Mouse (Mus musculus): ENCODE data around the gene Chst1.
A peak's percentile ranks its signal among the peaks of the same experiment; 100 is the strongest.

Gene Chst1

DNA sequence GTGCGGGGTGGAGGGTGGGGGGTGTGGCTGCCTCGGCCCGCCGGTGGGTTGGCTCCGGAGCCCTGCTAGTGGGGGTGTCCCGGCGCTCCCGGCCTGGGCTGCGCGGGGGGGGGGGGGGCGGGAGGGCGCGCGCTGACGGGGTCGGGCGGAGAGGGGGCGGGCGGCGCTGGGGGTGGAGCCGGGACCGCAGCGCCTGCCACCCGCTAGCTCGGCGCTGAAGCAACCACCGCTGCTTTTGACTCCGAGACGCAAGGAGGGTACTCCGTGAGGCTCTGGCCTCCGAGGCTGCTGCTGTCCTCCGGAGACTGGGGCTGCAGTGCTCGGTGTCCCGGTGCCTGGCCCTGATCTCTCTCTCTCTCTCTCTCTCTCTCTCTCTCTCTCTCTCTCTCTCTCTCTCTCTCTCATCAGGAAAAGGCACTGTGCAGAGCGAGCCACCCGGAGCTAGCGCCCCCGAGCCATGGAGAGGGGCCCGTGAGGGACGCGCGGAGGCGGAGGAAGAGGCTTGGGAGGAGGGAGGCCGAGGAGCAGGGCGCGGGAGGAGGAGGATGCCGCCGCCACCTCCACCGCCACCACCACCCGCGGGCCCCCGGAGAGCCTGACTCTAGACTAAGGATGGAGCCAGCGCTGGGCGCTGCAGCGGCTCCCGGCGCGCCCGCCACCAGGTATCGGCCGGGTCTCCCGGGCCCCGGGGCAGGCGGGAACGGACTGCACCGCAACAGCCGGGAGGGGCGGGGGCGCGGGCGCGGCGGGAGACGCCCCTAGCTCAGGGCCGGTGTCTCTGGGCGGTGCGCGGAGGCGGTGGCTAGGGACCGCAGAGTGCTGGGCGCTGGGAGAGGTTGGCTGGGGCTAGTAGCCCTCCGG, at the start of gene Chst1:
Gene Chst1, plus strand, starts transcription at position 221 of the 861 bp plus-strand sequence.
- peak; percentile 29 for DNase-seq

DNA sequence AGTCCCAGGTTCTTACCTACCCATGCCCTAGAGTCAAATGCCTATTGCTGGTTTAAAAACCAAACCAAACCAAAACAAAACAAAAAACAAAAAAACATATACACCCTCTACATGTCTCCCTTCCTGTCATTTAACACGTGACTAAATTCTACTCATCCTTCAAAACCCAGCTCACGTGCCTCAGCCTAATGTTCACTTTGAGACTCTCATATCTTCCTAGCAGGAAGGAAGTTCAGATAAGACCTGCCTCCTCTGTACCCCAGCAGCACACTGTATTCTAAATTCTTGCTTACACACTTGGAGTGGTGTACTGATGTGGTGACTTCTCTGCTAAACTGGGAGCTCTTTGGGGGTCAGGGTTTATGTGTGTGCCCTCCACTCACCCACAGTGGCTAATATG, 49.5 kb upstream of the Chst1 start:
- DNase-seq = no peak

DNA sequence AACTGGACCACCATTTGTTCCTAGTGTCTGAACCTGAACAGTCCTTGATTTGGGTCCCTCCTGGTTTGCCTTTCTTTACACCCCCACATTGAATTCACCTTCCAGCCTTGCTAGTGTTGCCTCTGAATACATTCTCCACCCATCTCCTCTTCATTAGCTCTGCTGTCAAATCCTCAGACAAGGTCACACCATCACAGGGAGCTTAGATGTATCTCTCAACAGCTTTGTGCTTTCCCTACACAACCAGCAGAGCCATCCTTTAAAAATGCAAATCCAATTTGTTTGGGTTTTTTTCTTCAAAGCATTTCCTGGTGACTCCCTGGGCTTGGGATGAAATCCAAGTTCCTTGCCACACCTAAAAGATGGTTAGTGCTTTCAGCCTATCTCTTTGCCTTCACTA, 45.0 kb upstream of the Chst1 start:
- DNase-seq = no peak

DNA sequence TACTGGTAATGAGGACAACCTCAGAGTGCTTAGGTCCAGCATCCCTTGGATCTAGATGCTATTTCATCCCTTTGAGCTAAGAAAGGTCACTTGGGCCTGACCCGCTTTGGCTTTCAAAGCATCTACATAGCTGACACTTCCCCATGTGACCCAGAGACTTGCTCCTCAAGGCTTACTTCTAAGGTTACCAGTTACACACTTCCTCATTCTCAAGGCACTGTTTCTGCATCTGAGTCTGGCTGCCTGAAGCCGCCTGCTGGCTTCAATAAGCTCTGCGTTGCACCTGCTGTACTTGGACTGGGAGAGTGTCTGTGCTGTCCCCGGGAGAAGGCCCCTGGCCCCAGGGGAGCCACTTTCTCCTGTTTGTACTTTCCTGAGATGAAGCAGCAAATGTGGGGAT, 36.6 kb upstream of the Chst1 start:
- no peak for DNase-seq

GRCm38 (mm10) chr2:92570623-92571022, 28.9 kb upstream of the Chst1 start:
- no peak for DNase-seq

GRCm38 (mm10) chr2:92577824-92578223, 21.7 kb upstream of the Chst1 start:
- DNase-seq = no peak

- DNase-seq = no peak
Measured at GRCm38 (mm10) chr2:92581302-92581701, 18.2 kb upstream of the Chst1 start.

- peak; percentile 25 for DNase-seq
Measured at GRCm38 (mm10) chr2:92582596-92582995, 16.9 kb upstream of the Chst1 start.

DNA sequence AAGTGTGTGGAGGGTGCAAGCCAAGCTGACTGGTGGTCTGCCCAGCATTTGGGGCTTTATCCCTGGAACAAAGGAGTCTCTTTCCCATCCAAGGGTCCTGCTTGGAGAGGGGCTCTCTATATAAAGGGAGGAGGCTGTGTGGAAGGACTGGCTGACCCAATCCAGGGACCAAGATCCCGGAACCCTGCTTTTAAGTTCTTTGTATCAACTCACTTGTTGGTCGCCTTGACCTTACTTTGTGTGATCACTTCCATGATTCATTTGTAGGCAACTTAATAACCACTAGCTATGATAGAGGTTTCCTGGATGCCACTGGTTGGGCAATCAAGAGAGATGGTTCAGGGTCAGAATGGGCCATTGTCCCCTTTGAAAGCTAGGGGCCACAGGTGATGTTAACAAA, 11.7 kb upstream of the Chst1 start:
- no peak for DNase-seq

DNA sequence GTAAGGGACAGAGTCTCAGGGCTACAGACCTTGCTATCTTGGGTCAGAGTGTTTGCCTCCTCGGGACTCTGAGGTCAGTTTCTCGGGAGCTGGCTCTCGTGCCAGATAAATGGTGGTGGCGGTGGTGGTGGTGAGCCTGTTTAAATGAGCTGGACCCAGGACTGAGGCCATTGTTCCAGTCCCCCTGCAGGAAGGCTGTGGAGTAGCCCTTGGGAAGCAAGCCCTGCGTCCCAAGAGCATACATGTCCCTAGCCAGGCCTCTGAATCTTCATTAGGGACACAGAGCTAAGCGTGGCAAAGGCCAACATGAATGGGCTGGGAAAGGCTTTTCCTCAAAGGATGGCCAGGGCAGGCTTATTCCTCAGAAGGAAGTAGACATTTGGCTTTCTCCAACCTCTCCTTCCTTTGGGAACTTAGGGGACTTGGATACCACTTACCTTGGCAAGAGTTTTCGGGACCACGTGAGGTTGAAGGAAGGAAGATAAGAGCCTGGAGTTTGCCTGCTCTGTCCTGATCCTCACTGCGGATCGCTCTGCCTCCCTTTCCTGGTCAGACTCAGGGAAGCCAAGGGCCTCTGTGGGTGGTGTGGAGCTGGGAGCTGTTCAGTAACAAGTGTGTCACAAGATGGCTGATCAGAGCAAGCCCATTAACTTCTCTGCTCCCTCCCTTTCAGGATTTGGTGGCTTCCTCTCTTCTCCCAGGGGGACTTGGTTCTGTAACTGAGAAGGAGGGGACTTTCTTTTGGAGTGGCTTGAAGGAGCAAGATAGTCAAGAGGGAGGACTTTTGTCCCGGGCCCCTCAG, 4.4 kb upstream of the Chst1 start:
- DNase-seq = no peak

- DNase-seq = no peak
Measured at GRCm38 (mm10) chr2:92597291-92597690, 2.2 kb upstream of the Chst1 start.

DNA sequence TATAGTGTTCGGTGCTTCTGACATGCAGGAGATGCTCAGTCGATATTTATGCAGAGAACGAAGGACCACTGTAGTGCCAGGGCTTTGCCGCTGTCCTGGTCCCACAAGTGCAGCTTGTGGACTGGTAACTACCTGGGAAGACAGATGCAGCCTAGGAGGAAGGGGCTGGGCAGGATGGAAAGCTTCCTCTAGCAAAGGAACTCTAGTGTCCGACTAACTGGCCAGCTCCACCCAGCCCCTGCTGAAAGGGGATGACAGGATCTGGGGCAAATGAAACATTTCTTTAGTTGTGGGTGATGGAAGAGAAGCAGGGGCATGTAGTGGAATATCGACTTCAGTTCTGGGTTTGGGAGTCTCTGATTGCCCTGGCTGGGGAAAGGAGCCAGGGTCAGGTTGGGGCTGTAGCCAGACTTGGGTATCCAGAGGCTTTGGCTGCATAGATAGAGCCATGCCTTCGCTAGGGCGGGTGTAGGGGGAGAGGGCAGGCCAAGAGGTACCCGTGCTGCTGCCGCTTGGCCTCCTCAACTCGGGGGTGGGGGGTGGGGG, 493 bp upstream of the Chst1 start:
- DNase-seq = no peak

- DNase-seq = no peak
Measured at GRCm38 (mm10) chr2:92600348-92600670, 802 bp downstream of the Chst1 start.

DNA sequence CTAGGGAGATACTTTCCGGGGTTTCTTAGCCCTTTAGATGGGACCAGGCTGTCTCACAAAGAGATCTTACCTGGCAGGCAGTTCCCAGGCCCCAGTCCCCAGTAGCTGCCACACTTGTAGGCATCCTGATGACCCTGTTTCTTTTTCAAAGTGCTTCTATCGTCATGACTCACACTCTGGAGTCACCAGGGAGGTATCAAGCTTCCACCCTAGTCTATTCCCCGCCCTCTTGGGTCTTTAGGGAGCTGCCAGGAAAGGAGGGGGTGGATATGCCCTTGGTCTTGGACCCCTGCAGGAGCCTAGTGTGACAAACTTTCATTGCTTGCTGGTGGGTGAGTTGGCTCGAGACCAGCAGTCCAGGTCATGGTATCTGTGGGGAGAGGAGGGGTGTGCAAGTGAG, 1.7 kb downstream of the Chst1 start:
- no peak for DNase-seq

DNA sequence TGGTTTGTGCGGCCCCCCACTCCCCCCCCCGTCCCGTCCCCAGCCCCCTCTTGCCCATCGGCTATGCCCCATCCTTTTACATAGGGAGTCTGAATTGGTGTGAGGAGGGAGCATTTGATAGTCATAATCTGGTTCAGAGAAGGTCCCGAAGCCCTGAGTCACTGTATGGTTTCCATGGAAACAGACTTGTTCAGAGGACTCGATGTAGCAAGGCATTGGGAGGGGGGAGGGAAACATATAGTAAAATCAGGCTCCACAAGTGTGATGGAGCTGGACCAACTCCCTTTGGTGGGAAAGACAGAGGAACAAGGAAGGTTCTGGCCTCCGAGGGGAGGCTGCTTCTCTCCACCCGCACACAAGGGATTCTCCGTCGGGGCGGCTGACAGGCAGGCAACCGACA, 2.6 kb downstream of the Chst1 start:
- DNase-seq = no peak

GRCm38 (mm10) chr2:92603591-92603990, 4.1 kb downstream of the Chst1 start:
- DNase-seq = no peak

DNA sequence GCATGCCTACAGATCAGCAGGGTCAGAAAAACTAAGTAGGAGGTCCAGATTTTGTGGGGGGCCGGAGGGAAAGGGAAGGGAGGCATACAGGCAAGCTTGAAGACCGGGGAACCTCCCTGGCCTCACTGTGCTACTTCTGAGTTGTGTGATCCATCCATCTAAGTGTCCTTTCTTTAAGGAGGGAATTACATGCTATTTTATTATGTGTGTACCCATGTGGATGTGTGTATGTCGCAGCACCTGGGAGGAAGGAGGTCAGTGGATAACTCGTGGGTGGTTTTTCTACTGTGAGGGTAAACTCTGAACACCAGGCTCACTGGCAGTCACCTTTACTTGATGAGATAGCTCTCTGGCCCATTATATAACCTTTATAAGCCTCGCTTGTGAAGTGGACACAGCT, 5.1 kb downstream of the Chst1 start:
- DNase-seq = no peak

DNA sequence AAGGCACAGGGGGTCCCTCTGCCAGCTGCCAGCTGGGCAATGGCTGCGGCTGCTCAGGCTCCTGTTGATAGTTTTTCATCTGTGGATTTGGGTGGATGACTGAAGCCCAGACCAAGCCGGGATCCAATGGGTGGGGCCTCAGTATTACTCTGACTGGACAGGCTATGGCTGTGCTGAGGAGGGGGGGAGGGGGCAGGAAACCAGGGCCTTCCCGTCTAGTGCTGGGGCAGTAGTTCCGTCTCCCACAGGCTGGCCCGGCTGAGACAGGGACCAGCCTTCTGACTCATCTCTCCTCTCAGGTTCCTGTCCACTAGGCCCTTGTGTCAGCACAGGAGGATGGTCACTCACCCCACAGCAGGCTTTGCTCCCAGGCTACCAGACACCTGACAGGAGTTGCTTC, 6.5 kb downstream of the Chst1 start:
- peak; percentile 21 for DNase-seq

DNA sequence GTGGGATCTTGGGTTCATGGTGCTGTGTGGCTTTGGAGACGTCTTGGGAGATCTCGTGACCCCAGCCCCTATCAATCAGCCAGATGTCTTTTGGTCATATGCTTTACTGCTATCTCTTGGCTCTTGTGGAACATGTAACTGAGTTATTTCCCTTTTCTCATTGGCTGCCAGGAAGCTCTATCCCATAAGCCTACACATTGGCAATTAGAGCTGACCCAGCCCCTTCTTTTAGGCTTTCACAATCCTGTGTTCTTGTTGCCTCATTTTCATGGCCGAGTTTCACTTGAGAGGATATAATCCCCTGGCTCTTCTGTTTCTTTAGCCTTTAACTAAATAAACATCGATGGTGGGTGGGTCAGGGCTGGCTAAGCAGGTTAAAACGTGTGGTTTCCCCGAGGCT, 7.6 kb downstream of the Chst1 start:
- DNase-seq = no peak

DNA sequence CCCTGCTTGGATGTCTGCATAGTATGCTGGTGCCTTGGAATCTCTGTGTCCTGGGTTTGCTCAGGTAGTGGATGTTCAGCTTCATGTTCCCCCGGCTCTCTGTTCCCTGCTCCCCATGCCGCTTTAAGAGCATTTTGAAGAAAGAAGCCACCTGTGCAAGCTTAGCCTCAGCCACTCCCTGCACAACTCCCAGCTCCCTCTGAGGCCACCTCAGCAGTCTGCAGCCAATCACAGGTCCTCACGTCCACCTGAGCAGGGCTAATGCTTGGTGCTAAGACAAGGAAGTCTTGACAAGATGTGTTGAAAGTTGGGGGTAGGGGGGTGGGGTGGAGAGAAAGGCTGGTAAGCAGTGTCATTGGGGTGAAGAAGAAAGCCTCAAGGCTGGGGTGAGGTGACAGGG, 8.1 kb downstream of the Chst1 start:
- no peak for DNase-seq

DNA sequence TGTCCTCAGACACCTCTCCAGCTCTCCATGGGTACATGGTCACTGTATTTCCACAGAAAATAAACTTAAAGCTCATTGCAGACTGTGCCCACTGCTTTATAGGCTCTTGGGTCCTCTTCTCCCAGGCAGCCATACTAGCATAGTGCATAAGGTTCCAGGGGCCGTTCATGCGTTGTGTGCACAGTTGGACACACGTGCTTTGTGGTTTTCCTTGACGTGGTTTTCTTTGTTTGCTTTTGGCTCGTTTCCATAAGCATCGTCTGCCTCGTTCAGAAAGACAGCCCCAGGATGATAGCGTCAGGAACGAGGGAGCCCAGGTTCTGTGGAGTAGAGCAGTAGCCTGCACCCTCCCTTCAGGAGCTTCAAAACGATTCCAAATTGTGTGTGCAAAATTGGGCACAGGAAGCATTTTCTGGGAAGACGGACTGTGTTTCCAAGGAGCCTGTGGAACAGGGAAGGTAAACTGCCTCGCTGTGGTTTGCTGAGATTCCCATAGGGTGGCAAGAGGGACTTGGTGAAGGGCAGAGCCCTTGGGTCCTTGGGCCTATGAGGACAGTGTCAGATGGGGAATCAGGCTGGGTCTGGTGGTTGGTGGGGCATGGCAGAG, 8.6 kb downstream of the Chst1 start:
- no peak for DNase-seq

GRCm38 (mm10) chr2:92608810-92609581, 9.5 kb downstream of the Chst1 start:
- DNase-seq = peak; percentile 45
